Mouse (Mus musculus): ENCODE data around the gene Svs3a. TPM values are rescaled to one million over a fixed set of nuclear protein-coding genes. Genes with fewer than 3 reads are reported as not detected.
"Not testable (repeated sequence)": the region's sequence is repeated elsewhere in the genome, so short reads cannot be mapped to it uniquely, and the experiment has no call there.

Gene Svs3a
- polyA plus RNA-seq (2016; fragmentation: Nextera tagmentation; extraction: Ambion mirVana): not detected in 2 replicates

DNA sequence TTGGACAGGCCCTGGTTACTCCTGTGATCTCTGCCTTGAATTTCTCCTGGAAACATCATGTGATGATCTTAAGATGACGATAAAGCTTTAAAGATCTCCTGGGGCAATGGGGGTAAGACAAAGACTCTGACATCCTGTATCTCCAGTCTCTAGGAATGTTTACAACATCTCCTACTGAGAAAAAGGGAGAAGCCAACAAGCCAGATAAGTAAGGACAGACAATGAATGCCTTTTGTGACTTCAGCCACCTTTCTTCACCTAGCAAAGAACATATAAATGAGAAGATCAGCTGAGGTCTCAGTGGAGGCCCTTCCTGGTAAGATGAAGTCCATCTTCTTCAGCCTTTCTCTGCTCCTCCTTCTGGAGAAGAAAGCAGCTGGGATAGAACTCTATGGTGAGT is at the start of gene Svs3a:
Gene Svs3a (plus strand): TSS at position 301 of the 400 bp plus-strand sequence.
- not testable (repeated sequence) for H3K27ac ChIP-seq; ATAC-seq (ENCODE audit: insufficient number of reproducible peaks, insufficient read depth, low FRiP score, low TSS enrichment); H3K4me2 ChIP-seq (replicated peaks); H3K4me3 ChIP-seq; H3K9ac ChIP-seq; H3K4me1 ChIP-seq; H3K36me3 ChIP-seq; H3K9me3 ChIP-seq; H3K27me3 ChIP-seq
- 74% methylated on average over 1 of the region's 1 CpGs for WGBS

DNA sequence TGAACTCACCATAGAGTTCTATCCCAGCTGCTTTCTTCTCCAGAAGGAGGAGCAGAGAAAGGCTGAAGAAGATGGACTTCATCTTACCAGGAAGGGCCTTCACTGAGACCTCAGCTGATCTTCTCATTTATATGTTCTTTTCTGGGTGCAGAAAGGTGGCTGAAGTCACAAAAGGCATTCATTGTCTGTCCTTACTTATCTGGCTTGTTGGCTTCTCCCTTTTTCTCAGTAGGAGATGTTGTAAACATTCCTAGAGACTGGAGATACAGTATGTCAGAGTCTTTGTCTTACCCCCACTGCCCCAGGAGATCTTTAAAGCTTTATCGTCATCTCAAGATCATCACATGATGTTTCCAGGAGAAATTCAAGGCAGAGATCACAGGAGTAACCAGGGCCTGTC is 32.5 kb upstream of the Svs3a start, which contains the start of gene Svs3b:
Gene Svs3b (minus strand): TSS at position 101 of the 400 bp plus-strand sequence.
- 81% methylated on average over 1 of the region's 1 CpGs for WGBS
- not testable (repeated sequence) for H3K4me2 ChIP-seq (replicated peaks); H3K4me3 ChIP-seq; H3K27me3 ChIP-seq; H3K9ac ChIP-seq; H3K27ac ChIP-seq; H3K9me3 ChIP-seq; H3K36me3 ChIP-seq; ATAC-seq (ENCODE audit: insufficient number of reproducible peaks, insufficient read depth, low FRiP score, low TSS enrichment); H3K4me1 ChIP-seq

GRCm38 (mm10) chr2:164278359-164278758 is 10.7 kb upstream of the Svs3a start, which contains the start of gene Svs4:
Svs4 (minus strand) TSS chr2:164278459.
- Histone ChIP-seq H3K27me3 (no peaks in the 10 kb centered on the region), H3K9me3 (no peaks in the 10 kb centered on the region), H3K4me2 (replicated peaks) (no peak within 1 kb of the TSS), H3K36me3 (no peaks in the 10 kb centered on the region), H3K4me1 (no peaks in the 10 kb centered on the region), H3K4me3 (no peak within 1 kb of the TSS), H3K27ac (no peak within 1 kb of the TSS), H3K9ac (no peak within 1 kb of the TSS)
- no peak for ATAC-seq (ENCODE audit: insufficient number of reproducible peaks, insufficient read depth, low FRiP score, low TSS enrichment)
- 89% methylated on average over 4 of the region's 4 CpGs for WGBS

- Histone ChIP-seq H3K9me3 (no peaks in the 10 kb centered on the region), H3K27me3 (no peaks in the 10 kb centered on the region), H3K4me1 (no peaks in the 10 kb centered on the region), H3K4me3 (no peak overlapping the region), H3K36me3 (no peaks in the 10 kb centered on the region), H3K27ac (no peak overlapping the region), H3K4me2 (replicated peaks) (no peak overlapping the region), H3K9ac (no peak overlapping the region)
- no peak for ATAC-seq (ENCODE audit: insufficient number of reproducible peaks, insufficient read depth, low FRiP score, low TSS enrichment)
- 81% methylated on average over 5 of the region's 5 CpGs for WGBS
Observed at GRCm38 (mm10) chr2:164312599-164312998, 23.5 kb downstream of the Svs3a start.

- H3K4me1 ChIP-seq; ATAC-seq (ENCODE audit: insufficient number of reproducible peaks, insufficient read depth, low FRiP score, low TSS enrichment); H3K36me3 ChIP-seq; H3K4me2 ChIP-seq (replicated peaks); H3K27ac ChIP-seq; H3K9me3 ChIP-seq; H3K4me3 ChIP-seq; H3K27me3 ChIP-seq; H3K9ac ChIP-seq: not testable (repeated sequence)
Observed at GRCm38 (mm10) chr2:164315460-164315859, 26.4 kb downstream of the Svs3a start.

GRCm38 (mm10) chr2:164316451-164316850 is 27.4 kb downstream of the Svs3a start, which contains the start of gene Svs6:
Svs6 (plus strand) TSS chr2:164316751.
- WGBS: 77% methylated on average over 1 of the region's 1 CpGs
- H3K4me1 ChIP-seq, H3K9me3 ChIP-seq: not testable (repeated sequence)

DNA sequence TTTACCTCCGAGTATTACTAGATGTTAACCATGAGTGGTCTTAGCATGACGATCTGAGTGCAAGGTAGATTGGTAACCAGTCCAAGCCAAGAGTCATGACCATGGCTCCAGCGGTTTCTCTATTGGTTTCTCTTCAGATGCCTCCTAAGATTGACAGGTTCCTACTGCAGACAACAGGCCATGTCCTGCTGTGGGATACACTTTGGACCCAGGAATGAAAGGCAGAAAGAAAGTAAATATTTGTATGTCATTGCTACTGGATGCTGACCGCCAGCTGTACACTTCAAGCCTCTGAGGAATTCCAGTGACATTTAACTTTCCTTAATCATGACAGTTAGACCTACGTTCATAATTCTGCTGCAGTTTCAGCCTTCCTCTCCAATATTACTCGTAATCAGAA is 31.9 kb downstream of the Svs3a start:
- Histone ChIP-seq H3K4me1 (no peaks in the 10 kb centered on the region), H3K9me3 (no peaks in the 10 kb centered on the region), H3K27me3 (no peaks in the 10 kb centered on the region), H3K4me3 (no peak overlapping the region), H3K4me2 (replicated peaks) (no peak overlapping the region), H3K36me3 (no peaks in the 10 kb centered on the region), H3K27ac (no peak overlapping the region), H3K9ac (no peak overlapping the region)
- WGBS: 85% methylated on average over 6 of the region's 6 CpGs
- no peak for ATAC-seq (ENCODE audit: insufficient number of reproducible peaks, insufficient read depth, low FRiP score, low TSS enrichment)

More at GRCm38 (mm10) chr2:164316451-164316850, 27.4 kb downstream of the Svs3a start, which contains the start of gene Svs6:
- H3K36me3 ChIP-seq; H3K27ac ChIP-seq; H3K27me3 ChIP-seq; H3K9ac ChIP-seq; H3K4me2 ChIP-seq (replicated peaks); ATAC-seq (ENCODE audit: insufficient number of reproducible peaks, insufficient read depth, low FRiP score, low TSS enrichment); H3K4me3 ChIP-seq: not testable (repeated sequence)

- not testable (repeated sequence) for ATAC-seq (ENCODE audit: insufficient number of reproducible peaks, insufficient read depth, low FRiP score, low TSS enrichment); H3K9me3 ChIP-seq; H3K4me3 ChIP-seq; H3K9ac ChIP-seq; H3K36me3 ChIP-seq; H3K4me1 ChIP-seq; H3K27me3 ChIP-seq; H3K4me2 ChIP-seq (replicated peaks); H3K27ac ChIP-seq
- WGBS: 71% methylated on average over 3 of the region's 3 CpGs
Observed at GRCm38 (mm10) chr2:164332440-164332839, 43.4 kb downstream of the Svs3a start, which contains the start of gene Svs5. Svs5 (plus strand) TSS chr2:164332740.

Other genes with a start within 250 kb of the Svs3a start
- gene Stk4, start 218.9 kb upstream of the Svs3a start, polyA plus RNA-seq (2016; fragmentation: Nextera tagmentation; extraction: Ambion mirVana): 24.2 and 25.4 TPM in 2 replicates
- 58.9 and 63.3 TPM in 2 replicates for gene Tomm34, start 218.1 kb upstream of the Svs3a start, polyA plus RNA-seq (2016; fragmentation: Nextera tagmentation; extraction: Ambion mirVana)
- 0.49 and 0.71 TPM in 2 replicates for gene Kcns1, start 118.2 kb upstream of the Svs3a start, polyA plus RNA-seq (2016; fragmentation: Nextera tagmentation; extraction: Ambion mirVana)
- gene Wfdc5, start 106.5 kb upstream of the Svs3a start, polyA plus RNA-seq (2016; fragmentation: Nextera tagmentation; extraction: Ambion mirVana): not detected in 2 replicates
- gene Wfdc12, start 98.7 kb upstream of the Svs3a start, polyA plus RNA-seq (2016; fragmentation: Nextera tagmentation; extraction: Ambion mirVana): 0.22 TPM in 1 of 2 replicates, not detected in the other
- not detected in 2 replicates for gene Wfdc15a, start 89.1 kb upstream of the Svs3a start, polyA plus RNA-seq (2016; fragmentation: Nextera tagmentation; extraction: Ambion mirVana)
- not detected in 2 replicates for gene Wfdc15b, start 67.6 kb upstream of the Svs3a start, polyA plus RNA-seq (2016; fragmentation: Nextera tagmentation; extraction: Ambion mirVana)
- not detected in 2 replicates for gene Svs2, start 50.8 kb upstream of the Svs3a start, polyA plus RNA-seq (2016; fragmentation: Nextera tagmentation; extraction: Ambion mirVana)
- gene Svs3b, start 32.6 kb upstream of the Svs3a start, polyA plus RNA-seq (2016; fragmentation: Nextera tagmentation; extraction: Ambion mirVana): not detected in 2 replicates
- gene Svs4, start 10.8 kb upstream of the Svs3a start, polyA plus RNA-seq (2016; fragmentation: Nextera tagmentation; extraction: Ambion mirVana): not detected in 2 replicates
- not detected in 2 replicates for gene Svs6, start 27.5 kb downstream of the Svs3a start, polyA plus RNA-seq (2016; fragmentation: Nextera tagmentation; extraction: Ambion mirVana)
- not detected in 2 replicates for gene Svs5, start 43.5 kb downstream of the Svs3a start, polyA plus RNA-seq (2016; fragmentation: Nextera tagmentation; extraction: Ambion mirVana)
- 0.96 and 1.5 TPM in 2 replicates for gene Slpi, start 99.8 kb downstream of the Svs3a start, polyA plus RNA-seq (2016; fragmentation: Nextera tagmentation; extraction: Ambion mirVana)
- 0.46 and 0.53 TPM in 2 replicates for gene Rbpjl, start 113.9 kb downstream of the Svs3a start, polyA plus RNA-seq (2016; fragmentation: Nextera tagmentation; extraction: Ambion mirVana)
- 36.2 and 43.9 TPM in 2 replicates for gene Matn4, start 115.9 kb downstream of the Svs3a start, polyA plus RNA-seq (2016; fragmentation: Nextera tagmentation; extraction: Ambion mirVana)
- 42.6 and 44.4 TPM in 2 replicates for gene Sdc4, start 154.6 kb downstream of the Svs3a start, polyA plus RNA-seq (2016; fragmentation: Nextera tagmentation; extraction: Ambion mirVana)
- 65.4 and 66.8 TPM in 2 replicates for gene Sys1, start 167.7 kb downstream of the Svs3a start, polyA plus RNA-seq (2016; fragmentation: Nextera tagmentation; extraction: Ambion mirVana)
- gene Gm20458, start 171.7 kb downstream of the Svs3a start, polyA plus RNA-seq (2016; fragmentation: Nextera tagmentation; extraction: Ambion mirVana): 6.1 and 6.5 TPM in 2 replicates
- gene Trp53tg5, start 184.5 kb downstream of the Svs3a start, polyA plus RNA-seq (2016; fragmentation: Nextera tagmentation; extraction: Ambion mirVana): not detected in 2 replicates
- 1.7 and 2.2 TPM in 2 replicates for gene Dbndd2, start 196.8 kb downstream of the Svs3a start, polyA plus RNA-seq (2016; fragmentation: Nextera tagmentation; extraction: Ambion mirVana)
- 36.7 and 37.7 TPM in 2 replicates for gene Pigt, start 208.3 kb downstream of the Svs3a start, polyA plus RNA-seq (2016; fragmentation: Nextera tagmentation; extraction: Ambion mirVana)